Mouse (Mus musculus) MEL (cell line): ENCODE results near the gene Wiz.

Source experiments
- CTCF ChIP-seq, 3 experiments: IDR thresholded peaks in 2 of 3; conservative IDR thresholded peaks in 1 of 3; 2 replicates each; pipeline ENCODE4 v1.5.1; 2011 to 2012; ENCODE audit warnings: low read length in 3 of 3, low read depth in 2 of 3, mild to moderate bottlenecking in 2 of 3, improper control_type of control experiment in 1 of 3, inconsistent platforms in 1 of 3, mixed read lengths in 1 of 3, moderate library complexity in 1 of 3; ENCODE audit not compliant: control insufficient read depth in 1 of 3, insufficient read depth in 1 of 3, poor library complexity in 1 of 3, severe bottlenecking in 1 of 3
- GATA1 ChIP-seq: IDR thresholded peaks from 2 replicates; pipeline ENCODE4 v1.6.1; 2011; ENCODE audit warnings: low read depth, low read length, improper control_type of control experiment
- MXI1 ChIP-seq: IDR thresholded peaks from 2 replicates; pipeline ENCODE4 v1.6.1; 2011; ENCODE audit warnings: mild to moderate bottlenecking, low read depth, low read length, improper control_type of control experiment
- TBP ChIP-seq: IDR thresholded peaks from 2 replicates; pipeline ENCODE4 v1.8.0; 2011; ENCODE audit warnings: low read depth, low read length, improper control_type of control experiment
- TCF12 ChIP-seq: IDR thresholded peaks from 2 replicates; pipeline ENCODE4 v1.6.1; 2014; ENCODE audit warnings: low read depth, mild to moderate bottlenecking, inconsistent platforms, low read length, improper control_type of control experiment, moderate library complexity

DNA sequence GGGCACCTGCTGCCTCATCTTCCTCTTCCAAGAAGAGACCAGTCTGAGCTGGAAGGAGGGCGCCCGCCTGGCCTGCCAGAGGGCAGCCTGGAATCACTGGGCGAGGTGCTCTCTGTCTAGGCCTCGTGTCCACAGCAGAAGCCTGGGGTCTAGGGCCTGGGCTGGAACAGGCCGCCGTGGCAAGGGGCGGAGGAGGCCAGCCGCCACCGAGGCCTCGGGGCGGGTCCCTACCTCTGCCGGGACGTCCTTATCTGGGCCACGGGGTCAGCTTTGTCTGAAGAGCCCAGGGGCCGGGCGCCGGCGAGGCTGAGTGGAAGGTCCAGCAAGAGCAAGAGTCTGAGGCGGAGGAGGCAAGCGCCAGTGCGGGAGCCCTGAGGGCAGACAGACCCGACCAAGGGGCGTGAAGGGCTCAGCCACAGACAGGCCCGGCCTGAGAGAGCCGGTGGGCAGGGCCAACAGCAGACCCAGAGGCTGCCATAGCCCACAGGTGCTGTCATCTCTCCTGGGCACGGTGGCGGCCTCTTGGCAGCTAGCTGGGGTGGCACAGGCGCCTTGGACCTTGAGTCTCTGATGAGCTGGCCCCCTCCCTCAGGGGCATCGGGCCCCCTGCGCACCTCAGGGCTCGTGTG lies 55.5 kb downstream of the Wiz start:
- TF ChIP-seq CTCF (IDR thresholded peaks at IDR 0.05 in 2 of 3, conservative IDR thresholded peaks at IDR 0.05 in 1 of 3; ENCODE audit: control insufficient read depth in 1 of 3, insufficient read depth in 1 of 3, low read depth in 2 of 3, low read length in 3 of 3, poor library complexity in 1 of 3, severe bottlenecking in 1 of 3) (no peak), GATA1 (no peak), TBP (no peak), TCF12 (no peak), MXI1 (no peak)
